Mouse (Mus musculus) midbrain, embryonic 15.5 days (tissue): ENCODE measurements at regions not wholly inside any gene's neighbourhood (a gene's known extent, or its start where the extent isn't known, plus 50 kb on each side); places are given as distances from the start of the nearest gene placed in this dataset. TPM values are rescaled to one million over a fixed set of nuclear protein-coding genes. Genes with fewer than 3 reads are reported as not detected.
A peak's percentile ranks its signal among the peaks of the same experiment; 100 is the strongest.

Source experiments
- ATAC-seq: fragments of 200-750 bp; cut with Nextera tagmentation; replicated peaks from 2 replicates; pipeline ENCODE4 v1.8.0; 2017; ENCODE audit warnings: moderate TSS enrichment
- H3K27ac ChIP-seq: fragments of 300-500 bp; sonication (generic); 2 replicates; pipeline ENCODE4 v1.5.1; 2015; ENCODE audit warnings: mild to moderate bottlenecking, inconsistent platforms
- H3K27me3 ChIP-seq: fragments of 300-500 bp; sonication (generic); replicated peaks from 2 replicates; pipeline ENCODE4 v1.6.1; 2015; ENCODE audit warnings: inconsistent platforms
- H3K36me3 ChIP-seq: fragments of 300-500 bp; sonication (generic); replicated peaks from 2 replicates; pipeline ENCODE4 v1.6.1; 2015; ENCODE audit warnings: inconsistent platforms
- H3K4me1 ChIP-seq: fragments of 300-500 bp; sonication (generic); 2 replicates; pipeline ENCODE4 v1.6.1; 2015; ENCODE audit warnings: inconsistent platforms
- H3K4me2 ChIP-seq: fragments of 300-500 bp; sonication (generic); 2 replicates; pipeline ENCODE4 v1.6.1; 2015; ENCODE audit warnings: inconsistent platforms, mild to moderate bottlenecking, moderate library complexity
- H3K4me3 ChIP-seq: fragments of 300-500 bp; sonication (generic); 2 replicates; pipeline ENCODE4 v1.5.1; 2015; ENCODE audit warnings: mild to moderate bottlenecking, inconsistent platforms
- H3K9ac ChIP-seq: fragments of 300-500 bp; sonication (generic); 2 replicates; pipeline ENCODE4 v1.6.1; 2015; ENCODE audit warnings: mild to moderate bottlenecking, inconsistent platforms
- H3K9me3 ChIP-seq: fragments of 300-500 bp; sonication (generic); 2 replicates; pipeline ENCODE4 v1.6.1; 2016; ENCODE audit warnings: inconsistent platforms
- WGBS: fragments of 180-500 bp; shearing (Covaris S2); methylation state at CpG from one replicate; pipeline ENCODE4 v1.1.7; 2015; ENCODE audit warnings: mixed read lengths; 5-methylcytosine and 5-hydroxymethylcytosine counted together
- microRNA-seq: library from miRNA; unstranded; fragments of <30 nt; microRNA quantifications from one replicate; pipeline ENCODE4, GENCODE M21; 2016

GRCm38 (mm10) chr4:33833134-33833533 is 91.3 kb upstream of the Cnr1 start:
- H3K27me3 ChIP-seq = no peaks in the 10 kb centered on the region
- WGBS = 80% methylated on average over 7 of the region's 7 CpGs
- H3K4me1 ChIP-seq = no peaks in the 10 kb centered on the region
- H3K4me2 ChIP-seq = no peak overlapping the region
- no peak overlapping the region for H3K27ac ChIP-seq
- ATAC-seq = no peak
- no peak overlapping the region for H3K4me3 ChIP-seq
- H3K9ac ChIP-seq = no peak overlapping the region
- H3K36me3 ChIP-seq = no peaks in the 10 kb centered on the region
- H3K9me3 ChIP-seq = no peaks in the 10 kb centered on the region

GRCm38 (mm10) chr4:33838436-33838835 is 86.0 kb upstream of the Cnr1 start:
- Histone ChIP-seq H3K4me1 (no peaks in the 10 kb centered on the region), H3K4me3 (no peak overlapping the region), H3K9ac (no peak overlapping the region), H3K27me3 (no peaks in the 10 kb centered on the region), H3K27ac (no peak overlapping the region), H3K4me2 (no peak overlapping the region), H3K36me3 (no peaks in the 10 kb centered on the region), H3K9me3 (no peaks in the 10 kb centered on the region)
- ATAC-seq = no peak
- WGBS = 87% methylated on average over 6 of the region's 6 CpGs

DNA sequence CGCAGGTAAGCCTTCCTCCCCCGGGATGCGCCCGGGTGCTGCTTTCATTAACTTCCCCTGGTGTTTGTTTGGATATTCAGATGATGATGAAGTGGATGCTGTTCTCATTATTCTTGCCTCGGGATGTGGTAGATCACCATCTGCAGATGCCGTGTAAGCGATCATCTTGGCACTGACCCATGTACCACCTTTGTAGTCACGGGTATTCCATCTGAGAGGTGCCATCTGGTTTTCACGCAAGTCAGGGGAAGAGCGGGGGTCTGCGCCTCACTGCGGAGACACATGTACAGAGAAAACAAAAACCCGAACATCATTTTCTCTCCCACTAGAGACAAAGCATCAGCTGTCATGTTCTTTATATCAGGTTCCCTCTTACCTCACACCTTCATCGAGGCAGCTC is 84.3 kb upstream of the Cnr1 start:
- no peaks in the 10 kb centered on the region for H3K36me3 ChIP-seq
- no peaks in the 10 kb centered on the region for H3K9me3 ChIP-seq
- no peak overlapping the region for H3K27ac ChIP-seq
- ATAC-seq = 0 out of 2 replicates have a peak, but pooled peaks have one; percentile 27
- no peak overlapping the region for H3K4me3 ChIP-seq
- H3K9ac ChIP-seq = no peak overlapping the region
- H3K27me3 ChIP-seq = no peaks in the 10 kb centered on the region
- WGBS = 65% methylated on average over 14 of the region's 14 CpGs
- H3K4me1 ChIP-seq = no peaks in the 10 kb centered on the region
- H3K4me2 ChIP-seq = 0 out of 2 replicates have a peak overlapping the region, but pooled peaks have one; percentile 4

DNA sequence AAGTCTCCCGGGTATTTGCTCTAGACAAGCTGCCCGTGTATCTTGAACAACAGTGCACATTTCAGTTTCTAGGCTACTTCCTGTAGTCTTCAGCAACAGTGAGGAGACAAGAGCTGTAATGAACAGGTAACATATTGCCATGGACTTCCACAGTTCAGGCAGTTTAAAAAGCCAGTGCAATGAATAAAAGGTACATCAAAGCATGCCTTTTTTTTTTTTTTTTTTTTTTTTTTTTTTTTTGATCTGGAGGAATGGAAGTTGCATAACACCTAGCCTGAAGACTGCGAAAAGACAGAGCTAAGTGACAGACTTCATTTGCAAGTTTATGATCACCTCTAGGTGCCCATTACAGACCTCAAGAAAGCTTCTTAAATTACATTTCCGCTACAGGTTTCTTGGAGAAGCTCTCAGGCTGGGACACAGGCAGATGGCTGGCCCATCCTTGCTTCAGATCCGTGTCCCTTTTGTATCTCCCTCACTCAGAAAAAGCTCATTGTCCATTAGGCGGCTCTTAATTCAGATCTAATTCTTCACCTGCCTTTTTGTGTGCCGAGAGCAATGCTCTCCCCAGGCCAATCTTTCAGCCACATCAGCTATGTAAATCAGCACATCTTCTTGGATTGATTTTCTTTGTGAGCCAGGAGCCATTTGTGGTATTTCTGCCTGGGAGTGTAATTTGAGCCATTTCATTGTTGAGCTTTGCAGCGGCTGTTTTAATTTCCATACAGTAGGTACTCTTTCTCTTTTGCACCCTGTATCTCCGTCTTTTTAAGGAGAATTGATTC is 78.6 kb upstream of the Cnr1 start:
- no peaks in the 10 kb centered on the region for H3K36me3 ChIP-seq
- H3K4me3 ChIP-seq = no peak overlapping the region
- WGBS = 25% methylated on average over 9 of the region's 9 CpGs
- no peaks in the 10 kb centered on the region for H3K9me3 ChIP-seq
- no peak overlapping the region for H3K9ac ChIP-seq
- H3K4me2 ChIP-seq = peak overlapping the region; percentile 3; the same call in 1 of the 2 replicates
- no peaks in the 10 kb centered on the region for H3K27me3 ChIP-seq
- H3K4me1 ChIP-seq = peaks cover 8% of the 10 kb centered on the region; the same call in 1 of the 2 replicates
- H3K27ac ChIP-seq = peak overlapping the region; percentile 48
- ATAC-seq = no peak; the same call in 1 of the 2 replicates

- 59% methylated on average over 7 of the region's 7 CpGs for WGBS
- no peak overlapping the region for H3K4me2 ChIP-seq
- no peak overlapping the region for H3K27ac ChIP-seq
- H3K4me1 ChIP-seq = peaks cover 8% of the 10 kb centered on the region; the same call in 1 of the 2 replicates
- no peaks in the 10 kb centered on the region for H3K27me3 ChIP-seq
- H3K9me3 ChIP-seq = no peaks in the 10 kb centered on the region
- H3K36me3 ChIP-seq = no peaks in the 10 kb centered on the region
- no peak overlapping the region for H3K4me3 ChIP-seq
- ATAC-seq = no peak
- H3K9ac ChIP-seq = no peak overlapping the region
Measured at GRCm38 (mm10) chr4:33850249-33850648, 74.1 kb upstream of the Cnr1 start.

- Histone ChIP-seq H3K4me2 (no peak overlapping the region), H3K9me3 (no peaks in the 10 kb centered on the region), H3K36me3 (no peaks in the 10 kb centered on the region), H3K27me3 (no peaks in the 10 kb centered on the region), H3K4me1 (no peaks in the 10 kb centered on the region), H3K4me3 (no peak overlapping the region), H3K27ac (no peak overlapping the region), H3K9ac (no peak overlapping the region)
- WGBS = 82% methylated on average over 5 of the region's 5 CpGs
- no peak for ATAC-seq
Measured at GRCm38 (mm10) chr4:33852294-33852693, 72.1 kb upstream of the Cnr1 start.

DNA sequence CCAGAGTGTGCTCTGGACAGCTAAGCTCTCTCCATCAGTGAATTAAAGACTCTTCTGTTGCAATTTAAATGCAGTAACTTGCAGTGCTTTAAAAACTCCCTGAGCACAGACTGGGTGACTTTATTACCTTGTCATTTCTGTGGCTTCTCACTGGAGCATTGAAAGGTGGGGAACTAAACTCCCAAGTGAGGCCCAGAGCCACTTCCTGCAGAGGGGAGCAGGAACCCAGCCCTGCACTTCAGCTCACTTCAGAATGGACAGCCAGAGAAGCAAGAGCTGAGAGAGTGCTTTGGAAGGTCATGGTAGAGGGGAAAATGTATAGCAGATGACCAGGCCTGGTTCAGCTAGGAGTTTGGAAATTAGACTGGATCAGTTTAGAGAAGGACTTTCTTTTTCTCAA is 69.3 kb upstream of the Cnr1 start:
- Histone ChIP-seq H3K4me3 (no peak overlapping the region), H3K9ac (no peak overlapping the region), H3K36me3 (no peaks in the 10 kb centered on the region), H3K27ac (no peak overlapping the region), H3K4me2 (no peak overlapping the region), H3K9me3 (no peaks in the 10 kb centered on the region), H3K4me1 (no peaks in the 10 kb centered on the region), H3K27me3 (no peaks in the 10 kb centered on the region)
- ATAC-seq = no peak

DNA sequence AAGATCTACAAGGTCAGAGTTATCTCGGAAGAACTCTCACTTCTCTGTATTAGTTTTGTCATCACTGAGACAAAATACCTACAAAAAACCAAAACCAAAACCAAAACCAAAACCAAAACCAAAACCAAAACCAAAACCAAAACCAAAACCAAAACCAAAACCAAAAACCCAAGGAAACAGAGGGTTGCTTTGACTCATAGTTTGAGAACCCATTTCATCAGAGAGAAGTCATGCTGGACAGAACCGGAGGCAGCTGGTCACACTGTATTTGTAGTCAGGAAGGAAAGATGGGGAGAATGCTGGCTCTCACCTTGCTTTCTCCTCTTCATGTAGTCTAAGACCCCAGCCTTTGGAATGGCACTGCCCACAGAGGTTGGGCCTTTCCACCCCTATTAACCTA is 57.3 kb upstream of the Cnr1 start:
- no peak for ATAC-seq
- Histone ChIP-seq H3K27ac (no peak overlapping the region), H3K4me1 (no peaks in the 10 kb centered on the region), H3K9me3 (no peaks in the 10 kb centered on the region), H3K27me3 (no peaks in the 10 kb centered on the region), H3K4me3 (no peak overlapping the region), H3K9ac (no peak overlapping the region), H3K4me2 (no peak overlapping the region), H3K36me3 (no peaks in the 10 kb centered on the region)
- 92% methylated on average over 2 of the region's 2 CpGs for WGBS

- no peak overlapping the region for H3K4me3 ChIP-seq
- WGBS = 30% methylated on average over 5 of the region's 5 CpGs
- H3K9ac ChIP-seq = no peak overlapping the region
- no peaks in the 10 kb centered on the region for H3K9me3 ChIP-seq
- no peak for ATAC-seq
- no peak overlapping the region for H3K4me2 ChIP-seq
- no peaks in the 10 kb centered on the region for H3K27me3 ChIP-seq
- H3K36me3 ChIP-seq = no peaks in the 10 kb centered on the region
- H3K4me1 ChIP-seq = no peaks in the 10 kb centered on the region
- H3K27ac ChIP-seq = no peak overlapping the region
Measured at GRCm38 (mm10) chr4:33869317-33869716, 55.1 kb upstream of the Cnr1 start.

Small RNA genes in the stretch of these regions (microRNA-seq; reads per million reads assigned to microRNA genes)
- gene Gm23304 = not detected
